Mouse (Mus musculus) cerebellum, adult 2 months (tissue): ENCODE measurements at regions not wholly inside any gene's neighbourhood (a gene's known extent, or its start where the extent isn't known, plus 50 kb on each side); places are given as distances from the start of the nearest gene placed in this dataset.

Experiments used
- CTCF ChIP-seq: fragments of 200-500 bp; IDR thresholded peaks from 2 replicates; pipeline ENCODE4 v1.5.1; 2011; ENCODE audit warnings: low read depth, mild to moderate bottlenecking, control low read depth, low read length, moderate library complexity, borderline replicate concordance; ENCODE audit not compliant: insufficient read depth
- POLR2A ChIP-seq: fragments of 200-500 bp; IDR thresholded peaks from 2 replicates; pipeline ENCODE4 v1.6.1; 2011; ENCODE audit warnings: low read length, control low read depth, borderline replicate concordance; ENCODE audit not compliant: insufficient read depth

DNA sequence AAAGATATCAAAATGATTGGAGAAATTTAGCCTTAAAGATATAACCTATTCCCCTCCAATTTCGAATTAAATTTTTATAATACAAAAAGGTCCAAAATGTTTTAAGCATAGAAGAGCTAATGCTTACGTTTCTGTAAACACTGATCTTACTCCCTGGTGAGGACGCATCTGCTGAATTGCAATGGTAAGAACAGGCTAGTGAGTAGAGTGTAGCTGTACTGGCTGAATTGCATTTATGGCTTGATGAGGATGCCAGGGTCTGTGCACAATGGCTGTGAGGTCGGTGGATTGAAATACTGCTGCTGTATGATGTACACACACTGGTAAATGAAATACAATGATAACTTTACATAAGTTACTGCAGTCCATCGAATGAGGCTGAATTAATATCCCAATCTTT, 170.4 kb upstream of the Cntn6 start:
- TF ChIP-seq CTCF (no peak), POLR2A (no peak)
